Mouse (Mus musculus) G1E (cell line): ENCODE data around the gene Brip1.

ENCODE experiments used
- CTCF ChIP-seq: IDR thresholded peaks from 2 replicates; pipeline ENCODE4 v1.5.1; 2012; ENCODE audit warnings: low read depth, low read length, inconsistent platforms, mixed read lengths
- GATA1 ChIP-seq: IDR thresholded peaks from 2 replicates; pipeline ENCODE4 v1.6.1; 2012; ENCODE audit warnings: borderline replicate concordance, low read length, inconsistent platforms, mixed read lengths
- POLR2AphosphoS5 ChIP-seq: IDR thresholded peaks from 2 replicates; pipeline ENCODE4 v1.6.1; 2012; ENCODE audit warnings: low read depth, low read length, inconsistent platforms; ENCODE audit not compliant: insufficient replicate concordance
- TAL1 ChIP-seq: conservative IDR thresholded peaks from 2 replicates; pipeline ENCODE4 v1.6.1; 2012; ENCODE audit warnings: low read depth, low read length, inconsistent platforms, mixed read lengths

GRCm38 (mm10) chr11:86211803-86212202 is 10.8 kb upstream of the Brip1 start:
- TF ChIP-seq CTCF (no peak), POLR2AphosphoS5 (no peak), GATA1 (no peak), TAL1 (no peak)
